Mouse (Mus musculus) brain, embryonic 14.5 days (tissue): ENCODE results near the gene Exosc9.

Experiments
- CTCF ChIP-seq: fragments of 200-500 bp; IDR thresholded peaks from 2 replicates; pipeline ENCODE4 v1.5.1; 2012; ENCODE audit warnings: inconsistent platforms, mild to moderate bottlenecking, moderate library complexity, borderline replicate concordance; ENCODE audit not compliant: insufficient read depth, insufficient read length; ENCODE audit errors: extremely low read depth
- POLR2A ChIP-seq: fragments of 200-500 bp; IDR thresholded peaks from 2 replicates; pipeline ENCODE4 v1.6.1; 2012; ENCODE audit warnings: mild to moderate bottlenecking, inconsistent platforms, borderline replicate concordance; ENCODE audit not compliant: poor library complexity, insufficient read depth, insufficient read length, severe bottlenecking; ENCODE audit errors: extremely low read depth

GRCm38 (mm10) chr3:36516196-36516595 lies 36.2 kb upstream of the Exosc9 start:
- no peak for TF ChIP-seq POLR2A
- TF ChIP-seq CTCF = no peak
